Mouse (Mus musculus) megakaryocyte, embryonic 14.5 days (primary cell): Measurements from ENCODE around the gene Psmg3. TPM values are rescaled to one million over a fixed set of nuclear protein-coding genes. Genes with fewer than 3 reads are reported as not detected.
A peak's percentile ranks its signal among the peaks of the same experiment; 100 is the strongest.

Source experiments
- H3K27me3 ChIP-seq: replicated peaks from 2 replicates; pipeline ENCODE3; 2012; ENCODE audit warnings: inconsistent platforms
- H3K36me3 ChIP-seq: replicated peaks from 2 replicates; pipeline ENCODE3; 2012; ENCODE audit warnings: low read length, inconsistent platforms, mixed read lengths
- H3K4me1 ChIP-seq: 2 replicates; pipeline ENCODE4 v1.6.1; 2012; ENCODE audit warnings: inconsistent platforms
- H3K4me3 ChIP-seq: replicated peaks from 2 replicates; pipeline ENCODE3; 2012; ENCODE audit warnings: moderate library complexity, mild to moderate bottlenecking, inconsistent platforms
- H3K9me3 ChIP-seq: 2 replicates; pipeline ENCODE4 v1.6.1; 2012; ENCODE audit warnings: inconsistent platforms
- FLI1 ChIP-seq: IDR thresholded peaks from 2 replicates; pipeline ENCODE4 v1.6.1; 2012; ENCODE audit warnings: low read length, inconsistent platforms, mixed read lengths
- GATA1 ChIP-seq: IDR thresholded peaks from 3 replicates; pipeline ENCODE4 v1.6.1; 2012; ENCODE audit warnings: mixed read lengths, low read length, inconsistent platforms, borderline replicate concordance
- polyA plus RNA-seq: library from polyadenylated mRNA; stranded (reverse); fragments of >175 nt; gene quantifications from 2 replicates; pipeline ENCODE4 v1.2.3, GENCODE M21; 2012; ENCODE audit warnings: low replicate concordance; ENCODE audit not compliant: insufficient read depth

Gene Psmg3
- polyA plus RNA-seq, 1 experiment = 30.7 TPM

- Histone ChIP-seq H3K27me3 (no peaks in the 10 kb centered on the region), H3K4me3 (peak overlapping the region; percentile 83), H3K36me3 (peaks cover 74% of the 10 kb centered on the region), H3K9me3 (no peaks in the 10 kb centered on the region), H3K4me1 (peaks cover 92% of the 10 kb centered on the region)
- TF ChIP-seq GATA1 (peak; percentile 70; the same call in 2 of the 3 replicates), FLI1 (no peak)
Observed at GRCm38 (mm10) chr5:139804107-139804551, 22.6 kb downstream of the Psmg3 start.

GRCm38 (mm10) chr5:139803601-139804102, 23.0 kb downstream of the Psmg3 start:
- H3K36me3 ChIP-seq = peaks cover 79% of the 10 kb centered on the region
- H3K27me3 ChIP-seq = no peaks in the 10 kb centered on the region
- peak overlapping the region; percentile 83 for H3K4me3 ChIP-seq
- H3K9me3 ChIP-seq = no peaks in the 10 kb centered on the region
- peaks cover 96% of the 10 kb centered on the region for H3K4me1 ChIP-seq
- TF ChIP-seq FLI1 (no peak), GATA1 (no peak)

GRCm38 (mm10) chr5:139803165-139803564, 23.5 kb downstream of the Psmg3 start:
- Histone ChIP-seq H3K36me3 (peaks cover 80% of the 10 kb centered on the region), H3K9me3 (no peaks in the 10 kb centered on the region), H3K4me3 (no peak overlapping the region), H3K27me3 (no peaks in the 10 kb centered on the region), H3K4me1 (peaks cover 96% of the 10 kb centered on the region)
- no peak for TF ChIP-seq GATA1
- no peak for TF ChIP-seq FLI1

GRCm38 (mm10) chr5:139801880-139802279, 24.8 kb downstream of the Psmg3 start:
- no peaks in the 10 kb centered on the region for H3K27me3 ChIP-seq
- TF ChIP-seq GATA1 (no peak), FLI1 (no peak)
- no peaks in the 10 kb centered on the region for H3K9me3 ChIP-seq
- peak overlapping the region; percentile 60 for H3K4me3 ChIP-seq
- peaks cover 85% of the 10 kb centered on the region for H3K36me3 ChIP-seq
- H3K4me1 ChIP-seq = peaks cover 100% of the 10 kb centered on the region

GRCm38 (mm10) chr5:139801231-139801630, 25.5 kb downstream of the Psmg3 start:
- Histone ChIP-seq H3K4me1 (peaks cover 100% of the 10 kb centered on the region), H3K36me3 (peaks cover 85% of the 10 kb centered on the region), H3K9me3 (no peaks in the 10 kb centered on the region), H3K4me3 (peak overlapping the region; percentile 50), H3K27me3 (no peaks in the 10 kb centered on the region)
- TF ChIP-seq GATA1 (no peak), FLI1 (no peak)

GRCm38 (mm10) chr5:139799801-139800590, 26.7 kb downstream of the Psmg3 start:
- Histone ChIP-seq H3K4me1 (peaks cover 100% of the 10 kb centered on the region), H3K36me3 (peaks cover 85% of the 10 kb centered on the region), H3K27me3 (no peaks in the 10 kb centered on the region), H3K9me3 (no peaks in the 10 kb centered on the region), H3K4me3 (peak overlapping the region; percentile 44)
- TF ChIP-seq FLI1 = no peak
- TF ChIP-seq GATA1 = no peak

GRCm38 (mm10) chr5:139799041-139799440, 27.6 kb downstream of the Psmg3 start:
- no peak overlapping the region for H3K4me3 ChIP-seq
- no peak for TF ChIP-seq GATA1
- TF ChIP-seq FLI1 = no peak
- H3K9me3 ChIP-seq = no peaks in the 10 kb centered on the region
- H3K4me1 ChIP-seq = peaks cover 100% of the 10 kb centered on the region
- no peaks in the 10 kb centered on the region for H3K27me3 ChIP-seq
- peaks cover 91% of the 10 kb centered on the region for H3K36me3 ChIP-seq

GRCm38 (mm10) chr5:139798168-139798900, 28.4 kb downstream of the Psmg3 start:
- Histone ChIP-seq H3K4me3 (peak overlapping the region; percentile 26), H3K36me3 (peaks cover 96% of the 10 kb centered on the region), H3K9me3 (no peaks in the 10 kb centered on the region), H3K27me3 (no peaks in the 10 kb centered on the region), H3K4me1 (peaks cover 99% of the 10 kb centered on the region)
- TF ChIP-seq FLI1 (no peak), GATA1 (no peak)

GRCm38 (mm10) chr5:139797473-139798167, 29.1 kb downstream of the Psmg3 start:
- H3K9me3 ChIP-seq = no peaks in the 10 kb centered on the region
- no peaks in the 10 kb centered on the region for H3K27me3 ChIP-seq
- peaks cover 98% of the 10 kb centered on the region for H3K4me1 ChIP-seq
- H3K36me3 ChIP-seq = peaks cover 95% of the 10 kb centered on the region
- TF ChIP-seq FLI1 = no peak
- TF ChIP-seq GATA1 = no peak
- peak overlapping the region; percentile 89 for H3K4me3 ChIP-seq

GRCm38 (mm10) chr5:139796900-139797299, 29.8 kb downstream of the Psmg3 start:
- Histone ChIP-seq H3K4me1 (peaks cover 96% of the 10 kb centered on the region), H3K9me3 (no peaks in the 10 kb centered on the region), H3K36me3 (peaks cover 93% of the 10 kb centered on the region), H3K27me3 (no peaks in the 10 kb centered on the region), H3K4me3 (peak overlapping the region; percentile 89)
- no peak for TF ChIP-seq FLI1
- TF ChIP-seq GATA1 = no peak
